Mouse (Mus musculus): ENCODE data around the gene Bmp8b.
"Not testable (repeated sequence)": the region's sequence is repeated elsewhere in the genome, so short reads cannot be mapped to it uniquely, and the experiment has no call there.

Gene Bmp8b

GRCm38 (mm10) chr4:123111275-123111983 lies 6.5 kb downstream of the Bmp8b start:
- not testable (repeated sequence) for DNase-seq (ENCODE audit: low spot score in 2 of 2)

- DNase-seq (ENCODE audit: low spot score in 2 of 2), result no peak
Measured at GRCm38 (mm10) chr4:123112216-123112764, 7.3 kb downstream of the Bmp8b start.

GRCm38 (mm10) chr4:123114651-123115050 lies 9.7 kb downstream of the Bmp8b start:
- DNase-seq (ENCODE audit: low spot score in 2 of 2), result not testable (repeated sequence)

GRCm38 (mm10) chr4:123116011-123116410 lies 11.0 kb downstream of the Bmp8b start, which contains the start of gene Oxct2b:
Gene Oxct2b (plus strand): TSS chr4:123116266.
- DNase-seq (ENCODE audit: low spot score in 2 of 2), result no peak

- DNase-seq (ENCODE audit: low spot score in 2 of 2), result not testable (repeated sequence)
Measured at GRCm38 (mm10) chr4:123116640-123117039, 11.7 kb downstream of the Bmp8b start.

- DNase-seq (ENCODE audit: low spot score in 2 of 2), result no peak
Measured at GRCm38 (mm10) chr4:123121286-123121685, 16.3 kb downstream of the Bmp8b start.

GRCm38 (mm10) chr4:123126626-123127025 lies 21.7 kb downstream of the Bmp8b start:
- DNase-seq (ENCODE audit: low spot score in 2 of 2), result no peak

GRCm38 (mm10) chr4:123127051-123127450 lies 22.1 kb downstream of the Bmp8b start:
- no peak for DNase-seq (ENCODE audit: low spot score in 2 of 2)

- DNase-seq (ENCODE audit: low spot score in 2 of 2), result no peak
Measured at GRCm38 (mm10) chr4:123137551-123137950, 32.6 kb downstream of the Bmp8b start.

GRCm38 (mm10) chr4:123139513-123140154 lies 34.7 kb downstream of the Bmp8b start, which contains the start of gene Ppie:
Gene Ppie (minus strand): TSS chr4:123139951.
- peak; percentile 41 to 44 for DNase-seq (ENCODE audit: low spot score in 2 of 2)

GRCm38 (mm10) chr4:123147446-123148150 lies 42.6 kb downstream of the Bmp8b start:
- DNase-seq (ENCODE audit: low spot score in 2 of 2), result peak in 1 of 2 experiments; percentile 31

GRCm38 (mm10) chr4:123152003-123152402 lies 47.0 kb downstream of the Bmp8b start:
- DNase-seq (ENCODE audit: low spot score in 2 of 2), result no peak

GRCm38 (mm10) chr4:123152976-123153375 lies 48.0 kb downstream of the Bmp8b start:
- peak; percentile 40 to 58 for DNase-seq (ENCODE audit: low spot score in 2 of 2)

- DNase-seq (ENCODE audit: low spot score in 2 of 2), result peak in 1 of 2 experiments; percentile 16
Measured at GRCm38 (mm10) chr4:123155004-123155403, 50.0 kb downstream of the Bmp8b start.

GRCm38 (mm10) chr4:123155427-123155826 lies 50.5 kb downstream of the Bmp8b start:
- no peak for DNase-seq (ENCODE audit: low spot score in 2 of 2)

GRCm38 (mm10) chr4:123155840-123156239 lies 50.9 kb downstream of the Bmp8b start:
- no peak for DNase-seq (ENCODE audit: low spot score in 2 of 2)

GRCm38 (mm10) chr4:123160571-123160970 lies 55.6 kb downstream of the Bmp8b start:
- no peak for DNase-seq (ENCODE audit: low spot score in 2 of 2)

GRCm38 (mm10) chr4:123161251-123161650 lies 56.3 kb downstream of the Bmp8b start:
- DNase-seq (ENCODE audit: low spot score in 2 of 2), result not testable (repeated sequence)

- DNase-seq (ENCODE audit: low spot score in 2 of 2), result no peak
Measured at GRCm38 (mm10) chr4:123162305-123162917, 57.4 kb downstream of the Bmp8b start.

- DNase-seq (ENCODE audit: low spot score in 2 of 2), result no peak
Measured at GRCm38 (mm10) chr4:123164157-123164556, 59.2 kb downstream of the Bmp8b start.

GRCm38 (mm10) chr4:123171811-123172210 lies 66.8 kb downstream of the Bmp8b start:
- DNase-seq (ENCODE audit: low spot score in 2 of 2), result no peak

All from frontal cortex, postnatal 25 days (tissue).